Mouse (Mus musculus): ENCODE data around the gene Rhot2.

Gene Rhot2

DNA sequence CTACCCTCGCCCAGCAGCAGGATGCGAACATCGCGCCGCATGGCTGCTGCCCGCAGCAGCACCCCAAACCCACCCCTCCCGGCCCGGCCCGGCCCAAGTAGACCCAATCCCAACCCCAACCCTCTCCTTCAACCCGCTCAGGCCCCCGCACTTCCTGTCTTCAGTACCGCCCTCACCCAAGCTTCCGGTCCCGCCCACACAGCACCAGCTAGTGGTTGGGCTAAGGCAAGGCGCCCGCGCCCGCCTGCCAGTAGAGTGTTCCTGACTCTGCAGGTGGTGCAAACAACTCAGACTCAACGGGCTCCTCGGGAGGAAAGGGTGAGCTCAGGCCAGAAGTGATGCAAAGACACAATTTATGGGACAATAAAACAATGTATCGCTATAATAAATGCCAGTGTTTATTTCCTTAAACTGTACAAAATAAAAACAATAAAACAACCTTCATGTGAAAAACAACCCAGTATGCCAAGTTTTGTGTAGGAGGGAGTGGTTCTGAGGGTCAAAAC, at the start of gene Rhot2:
Gene Rhot2 (minus strand): TSS at position 456 of the 506 bp plus-strand sequence.
- DNase-seq (ENCODE audit: low spot score in 2 of 2), result peak; percentile 97 to 98

DNA sequence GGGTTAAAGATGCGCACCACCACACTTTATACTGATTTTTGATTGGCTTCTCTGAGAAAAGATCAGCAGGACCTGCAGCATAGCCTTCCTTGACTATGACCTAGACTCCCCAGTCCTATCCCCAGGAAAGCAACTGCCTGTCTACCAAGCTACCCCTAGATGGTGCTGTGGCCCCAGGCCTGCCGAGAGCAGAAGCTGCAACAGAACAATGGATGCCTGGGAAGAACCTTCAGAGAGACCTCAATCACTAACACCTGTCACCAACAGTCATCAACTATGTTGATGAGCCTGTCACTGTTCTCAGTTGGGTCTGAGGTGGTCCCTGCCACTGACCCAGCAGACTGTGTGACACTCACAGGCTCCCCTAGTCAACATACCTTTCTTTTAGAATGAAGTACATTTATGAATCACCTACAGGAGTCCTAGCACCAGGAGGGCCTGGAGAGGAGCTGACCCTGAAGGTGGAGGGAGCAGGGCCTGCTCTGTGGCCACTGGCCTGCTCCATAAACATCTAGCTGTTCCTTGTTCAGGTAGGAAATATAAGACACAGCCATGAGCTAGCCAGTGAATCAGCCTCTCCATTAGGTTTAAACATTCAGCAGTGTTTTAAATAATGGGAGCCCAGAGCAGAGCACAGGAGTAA, 49.4 kb upstream of the Rhot2 start:
- DNase-seq (ENCODE audit: low spot score in 2 of 2), result peak; percentile 73 to 80

DNA sequence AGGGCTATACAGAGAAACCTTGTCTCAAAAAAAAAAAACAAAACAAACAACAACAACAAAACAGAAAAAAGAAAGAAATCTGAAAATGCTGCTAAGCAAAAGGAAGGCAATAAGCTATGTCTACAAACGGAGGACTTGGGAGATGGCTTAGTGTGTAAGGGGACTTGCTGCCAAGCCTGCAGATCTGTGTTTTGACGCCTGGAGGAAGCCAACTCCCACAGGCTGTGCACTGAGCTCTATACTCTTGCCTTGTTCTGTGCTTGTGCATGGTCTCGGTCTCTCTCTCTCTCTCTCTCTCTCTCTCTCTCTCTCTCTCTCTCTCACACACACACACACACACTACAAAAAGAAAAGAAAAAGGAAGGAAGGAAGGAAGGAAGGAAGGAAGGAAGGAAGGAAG, 44.2 kb upstream of the Rhot2 start:
- no peak for DNase-seq (ENCODE audit: low spot score in 2 of 2)

DNA sequence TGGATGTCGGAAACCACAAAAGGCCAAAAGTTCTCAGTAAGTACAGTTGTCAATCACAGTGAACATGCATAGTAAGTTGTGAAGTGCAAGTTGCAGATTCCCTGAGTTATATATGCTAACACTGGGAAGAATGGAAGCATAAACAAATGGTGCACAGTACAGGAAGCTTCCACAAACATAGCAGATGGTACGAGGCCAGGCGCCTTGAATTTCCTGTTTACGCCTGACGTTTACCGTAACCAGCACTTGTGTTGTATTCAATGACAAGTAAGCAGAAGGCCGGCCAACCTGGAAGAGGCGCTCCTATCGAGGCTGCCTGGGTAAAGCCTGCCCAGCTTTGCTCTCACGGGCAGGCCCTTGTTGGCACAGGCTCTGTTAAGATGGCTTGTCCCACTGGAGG, 42.8 kb upstream of the Rhot2 start:
- no peak for DNase-seq (ENCODE audit: low spot score in 2 of 2)

DNA sequence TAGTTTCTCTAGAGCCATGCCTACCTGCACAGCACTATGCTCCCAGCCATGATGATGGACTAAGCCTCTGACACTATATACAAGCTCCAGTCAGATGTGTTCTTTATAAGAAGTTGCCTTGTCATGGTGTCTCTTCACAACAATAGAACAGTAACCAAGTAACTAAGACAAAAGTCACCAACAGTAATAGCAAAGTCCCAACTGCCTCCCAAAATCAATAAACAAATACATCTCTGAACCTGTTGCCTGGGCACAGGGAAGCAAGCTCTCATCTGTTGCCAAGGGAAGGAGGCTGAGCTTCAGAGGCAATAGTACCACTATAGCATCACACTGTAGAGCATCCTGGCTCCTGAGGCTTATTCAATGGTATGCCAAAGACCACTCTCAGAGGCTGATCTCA, 42.2 kb upstream of the Rhot2 start:
- DNase-seq (ENCODE audit: low spot score in 2 of 2), result no peak

DNA sequence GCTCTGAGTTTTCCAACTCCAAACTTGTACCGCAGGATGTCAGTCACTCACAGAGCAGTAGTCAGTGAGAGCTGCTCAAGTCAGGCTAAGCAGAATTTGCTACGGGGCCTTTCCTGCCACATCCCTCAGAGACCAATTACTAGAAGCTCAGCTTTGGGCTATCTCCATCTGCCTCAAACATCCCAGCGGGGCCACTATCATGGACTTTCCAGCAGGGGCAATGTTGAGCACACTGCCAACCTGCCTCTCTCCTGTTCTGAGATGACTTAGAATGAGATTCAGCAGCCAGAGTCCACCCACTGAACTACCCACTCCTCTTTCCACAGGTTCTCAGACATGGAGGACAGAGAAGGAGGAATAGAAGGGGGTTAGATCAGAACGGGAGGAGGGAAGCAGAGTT, 41.0 kb upstream of the Rhot2 start:
- no peak for DNase-seq (ENCODE audit: low spot score in 2 of 2)

DNA sequence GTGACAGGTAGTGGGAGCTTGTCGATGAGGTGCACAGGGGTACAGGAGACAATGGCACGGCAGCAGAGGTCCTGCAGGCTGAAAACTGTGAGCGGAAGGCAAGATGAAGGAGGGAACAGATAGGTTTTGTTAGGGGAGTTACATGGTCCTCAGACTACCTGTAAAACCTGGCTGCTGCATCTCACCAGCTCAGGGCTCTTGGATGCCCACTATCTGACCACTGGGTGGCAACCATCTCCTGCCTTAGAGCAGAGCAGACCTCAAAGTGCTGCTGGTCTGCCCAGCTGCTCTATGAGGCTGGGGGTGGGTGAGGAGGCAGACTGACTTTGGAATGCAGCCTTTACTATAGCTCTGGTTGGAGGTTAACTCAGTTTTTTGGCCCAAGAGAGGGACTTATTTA, 39.2 kb upstream of the Rhot2 start:
- no peak for DNase-seq (ENCODE audit: low spot score in 2 of 2)

DNA sequence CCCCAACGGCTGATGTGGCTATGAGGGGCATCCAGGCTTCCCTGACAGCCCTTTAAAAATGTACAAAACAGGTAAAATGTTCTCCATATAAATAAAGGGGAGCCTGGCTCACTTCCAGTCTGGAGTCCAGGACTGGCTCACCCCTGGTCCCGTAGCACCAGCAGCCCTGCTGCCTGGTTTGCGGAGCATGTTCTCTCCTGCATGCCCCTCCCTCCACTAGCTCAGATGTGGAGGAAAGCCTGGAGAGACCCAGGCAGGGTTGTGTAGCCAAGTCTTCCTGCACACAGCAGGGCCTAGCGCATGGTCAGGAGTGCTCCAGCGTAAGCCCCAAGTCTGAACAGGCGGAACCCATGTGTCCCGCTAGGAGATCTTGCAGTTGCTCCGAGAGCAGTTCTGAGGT, 38.6 kb upstream of the Rhot2 start:
- no peak for DNase-seq (ENCODE audit: low spot score in 2 of 2)

DNA sequence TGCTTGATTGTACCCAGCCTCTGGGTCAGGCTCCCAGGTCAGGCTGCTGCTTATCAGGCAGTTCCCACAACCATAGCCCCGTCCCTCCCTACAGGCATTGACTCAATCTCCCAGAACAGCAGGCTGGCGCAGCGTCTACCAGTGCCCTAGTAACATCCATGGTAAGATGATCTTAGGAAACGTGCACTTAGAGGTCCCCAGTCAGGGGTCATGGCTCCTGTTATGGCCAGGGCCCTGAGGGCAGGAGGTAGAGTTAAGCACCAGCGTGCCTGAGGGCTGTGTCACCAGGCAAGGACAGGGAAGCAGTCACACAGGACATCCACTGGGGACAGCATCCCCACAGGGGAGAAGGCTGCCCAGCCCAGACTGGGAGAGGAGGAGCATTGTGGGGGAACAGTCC, 37.7 kb upstream of the Rhot2 start:
- DNase-seq (ENCODE audit: low spot score in 2 of 2), result no peak

DNA sequence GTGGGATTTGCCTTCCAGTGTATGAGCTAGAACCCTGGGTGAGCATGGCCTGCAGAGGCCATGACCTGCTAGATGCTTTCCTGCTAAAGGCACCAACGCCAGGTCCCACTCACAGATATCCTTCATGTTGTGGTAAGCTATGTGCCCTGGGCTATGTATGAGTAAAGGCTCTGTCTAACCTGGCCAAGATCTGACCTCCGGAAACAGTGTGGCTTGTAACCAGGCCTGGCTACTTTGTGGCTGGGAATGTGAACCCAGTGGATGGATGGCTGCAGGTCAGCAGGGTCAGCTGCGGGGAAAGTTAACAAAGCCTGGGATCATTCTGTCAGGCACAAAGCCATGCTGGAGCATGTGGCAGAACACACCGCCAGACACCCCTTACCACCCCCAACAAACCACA, 37.0 kb upstream of the Rhot2 start:
- no peak for DNase-seq (ENCODE audit: low spot score in 2 of 2)

DNA sequence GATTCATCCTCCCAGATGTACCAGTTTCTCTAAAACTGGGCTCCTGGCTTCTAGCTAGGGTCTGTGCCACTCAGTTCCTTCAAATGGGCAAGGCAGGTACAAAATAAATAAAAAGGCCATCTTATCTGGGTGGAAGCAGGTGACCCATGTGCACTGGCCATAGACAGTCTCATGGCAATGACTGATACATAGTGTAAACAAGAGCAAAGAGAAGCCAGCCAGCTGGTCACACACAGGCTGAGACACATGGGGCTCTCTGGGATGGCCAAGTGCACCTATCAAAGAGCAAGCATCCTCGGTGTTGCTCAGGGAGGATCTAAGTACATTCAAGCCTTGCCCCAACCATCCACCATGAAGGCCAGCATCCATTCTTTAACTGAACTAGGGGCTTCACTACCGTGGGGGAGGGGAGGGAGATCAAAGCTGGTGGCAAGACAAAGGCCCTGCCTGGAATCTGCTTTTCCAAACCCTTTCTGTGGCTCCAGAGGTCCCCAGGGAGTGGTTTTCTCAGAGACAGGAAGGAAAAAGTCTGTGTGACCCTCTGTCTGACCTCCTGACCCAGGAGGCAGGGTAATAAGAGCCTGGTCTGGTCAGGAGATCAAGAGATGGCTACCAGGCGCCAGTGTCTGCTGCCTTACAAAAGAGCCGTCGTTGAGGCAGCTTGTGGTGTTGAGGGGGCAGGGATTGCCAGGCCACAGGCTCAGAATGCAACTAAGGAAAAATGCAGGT, 36.4 kb upstream of the Rhot2 start:
- no peak for DNase-seq (ENCODE audit: low spot score in 2 of 2)

DNA sequence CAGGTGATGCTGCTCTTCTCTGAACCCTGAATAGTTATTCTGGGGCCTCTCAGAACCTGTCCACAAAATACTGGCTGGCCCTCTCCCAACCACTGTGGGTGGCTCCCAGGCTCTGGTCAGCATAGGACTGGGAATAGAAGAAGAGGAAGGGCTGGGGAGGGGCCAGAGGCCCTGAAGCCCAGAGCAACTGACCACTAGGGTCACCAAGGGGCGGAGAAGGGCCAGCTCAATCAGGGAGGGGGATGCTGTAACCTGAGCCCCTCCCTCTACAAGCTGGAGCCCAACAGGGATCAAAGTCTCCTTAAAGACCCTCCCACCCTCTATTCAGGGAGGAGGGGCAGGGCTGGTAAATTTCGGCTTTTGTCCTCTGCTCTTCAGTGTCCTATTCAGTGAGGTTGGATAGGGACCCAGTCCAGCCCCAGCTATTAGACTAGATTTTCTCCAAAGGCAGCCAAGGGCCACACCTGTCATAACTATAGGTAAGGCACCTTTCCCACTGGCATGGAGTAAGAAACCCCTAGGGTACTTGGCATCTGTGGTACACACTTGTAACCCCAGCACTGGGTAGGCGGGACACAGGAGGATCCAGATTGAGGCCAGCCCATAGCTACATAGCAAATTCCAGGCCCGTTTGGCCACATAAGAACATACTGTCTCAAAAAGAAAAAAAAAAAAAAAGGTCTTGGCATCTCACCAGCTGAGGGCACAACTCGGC, 35.7 kb upstream of the Rhot2 start, which contains the start of gene Wfikkn1:
Gene Wfikkn1 (minus strand): TSS at position 663 of the 715 bp plus-strand sequence.
- no peak for DNase-seq (ENCODE audit: low spot score in 2 of 2)

DNA sequence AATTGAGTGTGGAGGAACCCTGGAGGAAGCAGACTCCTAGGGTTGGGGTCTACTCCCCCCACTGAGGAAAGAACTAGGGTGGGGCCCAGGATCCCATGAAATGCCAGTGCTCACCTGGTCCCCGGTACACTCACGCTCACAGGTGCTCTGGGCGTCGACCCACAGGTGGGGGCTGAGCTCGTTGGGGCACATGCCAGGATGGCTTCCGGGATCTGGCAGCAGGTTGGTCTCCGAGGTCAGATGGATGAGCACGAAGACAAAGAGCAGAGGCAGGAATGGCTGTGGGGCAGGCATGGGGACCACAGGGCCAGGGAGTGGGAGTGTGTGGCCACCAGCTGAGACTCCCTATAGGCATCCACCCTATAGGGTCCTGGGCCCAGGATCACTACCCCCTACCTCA, 35.1 kb upstream of the Rhot2 start:
- no peak for DNase-seq (ENCODE audit: low spot score in 2 of 2)

DNA sequence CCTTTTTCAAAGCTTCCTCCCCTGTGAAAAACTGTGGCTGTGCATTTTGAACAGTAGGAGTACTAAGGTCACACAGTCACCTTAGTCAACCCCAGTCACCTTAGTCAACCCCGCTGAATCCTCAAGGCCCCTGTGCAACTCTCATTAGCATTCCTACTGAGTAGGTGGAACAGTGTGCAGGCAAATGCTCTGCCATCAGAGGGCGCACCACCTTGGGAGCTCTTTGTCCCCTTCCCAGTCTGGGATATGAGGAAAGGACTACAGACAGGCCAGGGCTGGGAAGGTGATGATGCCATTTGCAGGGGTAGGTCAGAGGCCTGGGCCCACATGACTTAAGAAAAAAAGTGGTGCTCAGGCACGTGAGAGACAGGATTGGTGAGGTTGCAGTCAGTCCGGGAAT, 34.6 kb upstream of the Rhot2 start:
- DNase-seq (ENCODE audit: low spot score in 2 of 2), result peak; percentile 63 to 73

DNA sequence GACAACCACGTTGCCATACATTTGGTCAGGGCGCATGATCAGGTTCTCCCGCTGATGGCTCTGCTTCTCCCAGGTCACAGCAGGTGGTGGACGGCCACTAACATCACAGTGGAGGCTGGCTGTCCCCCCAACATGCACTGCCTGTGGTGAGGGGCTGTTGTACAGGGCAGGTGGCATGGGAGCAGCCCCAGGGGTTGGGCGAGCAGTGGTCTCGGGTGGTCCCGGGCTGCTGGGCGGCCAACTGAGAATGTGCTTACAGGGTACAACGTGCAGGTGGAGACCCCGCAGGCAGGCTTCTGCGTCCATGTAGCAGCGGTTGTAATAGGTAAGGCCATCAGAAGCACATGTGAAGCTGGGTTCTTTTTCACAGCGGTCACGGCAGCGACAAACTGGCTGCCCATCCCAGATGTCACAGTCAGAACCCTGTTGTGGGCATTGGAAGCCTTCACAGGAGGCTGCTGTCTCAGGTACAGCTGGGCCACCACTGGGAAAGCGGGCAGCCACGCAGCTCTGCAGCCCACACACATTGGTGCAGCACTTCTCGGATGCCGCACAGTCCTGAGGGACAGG, 34.0 kb upstream of the Rhot2 start:
- DNase-seq (ENCODE audit: low spot score in 2 of 2), result no peak

DNA sequence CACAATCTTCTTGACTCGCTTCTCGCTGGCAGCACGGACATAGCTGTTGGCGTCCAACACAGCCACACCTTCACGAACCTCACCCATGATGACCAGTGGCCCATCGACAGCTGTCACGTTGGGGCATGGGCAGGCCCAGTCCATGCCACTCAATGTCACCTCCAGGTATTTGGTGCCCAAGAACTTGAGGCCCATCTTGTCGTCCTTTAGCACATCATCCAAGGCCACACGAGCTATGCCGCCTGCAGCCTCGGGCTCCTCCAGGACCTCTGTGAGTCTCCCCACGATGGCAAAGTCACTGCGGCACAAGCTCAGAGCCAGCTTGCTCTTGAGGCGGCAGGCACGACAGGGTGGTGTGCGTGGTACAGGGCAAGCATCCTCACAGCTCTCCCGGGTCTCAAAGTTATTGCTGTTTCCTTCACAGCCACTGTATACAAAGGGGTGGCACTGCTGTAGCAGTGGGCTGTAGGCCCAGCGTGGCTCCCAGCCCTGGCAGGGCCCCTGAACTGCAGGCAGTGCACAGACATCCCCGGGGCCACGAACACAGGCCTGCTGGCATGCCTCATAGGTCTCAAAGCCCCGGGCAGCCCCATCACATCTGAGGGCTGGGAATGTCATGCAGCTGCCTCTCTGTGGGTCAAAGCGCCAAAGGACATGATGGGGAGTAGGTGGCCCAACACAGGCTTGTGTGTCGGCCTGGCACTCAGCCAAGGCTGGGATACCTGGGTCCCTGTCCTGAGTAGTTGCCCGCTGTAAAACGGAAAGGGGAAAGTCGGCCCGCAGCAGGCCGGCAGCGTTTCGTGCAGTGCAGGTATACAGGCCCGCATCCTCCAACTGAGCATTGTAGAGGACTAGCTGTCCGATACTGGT, 33.3 kb upstream of the Rhot2 start:
- peak in 1 of 2 experiments; percentile 64 for DNase-seq (ENCODE audit: low spot score in 2 of 2)

DNA sequence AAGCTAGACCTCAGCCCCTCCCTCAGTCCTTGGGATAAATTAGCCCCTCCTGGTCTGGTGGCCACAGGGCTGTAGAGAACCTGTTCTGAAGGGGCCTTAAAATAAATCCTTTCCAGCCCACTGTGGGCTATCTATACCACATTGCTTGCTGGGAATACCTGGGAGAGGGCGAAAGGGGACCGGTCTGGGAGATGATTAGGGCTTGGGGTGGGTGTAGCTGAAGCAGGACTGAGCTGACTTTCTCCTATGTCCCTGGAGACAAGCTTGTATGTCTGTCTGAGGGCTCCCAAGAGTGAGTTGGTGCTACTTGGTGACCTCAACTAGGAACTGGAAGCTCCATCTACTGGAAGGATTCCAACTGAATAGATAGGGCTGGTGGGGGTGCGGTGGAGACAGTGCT, 32.4 kb upstream of the Rhot2 start:
- no peak for DNase-seq (ENCODE audit: low spot score in 2 of 2)

DNA sequence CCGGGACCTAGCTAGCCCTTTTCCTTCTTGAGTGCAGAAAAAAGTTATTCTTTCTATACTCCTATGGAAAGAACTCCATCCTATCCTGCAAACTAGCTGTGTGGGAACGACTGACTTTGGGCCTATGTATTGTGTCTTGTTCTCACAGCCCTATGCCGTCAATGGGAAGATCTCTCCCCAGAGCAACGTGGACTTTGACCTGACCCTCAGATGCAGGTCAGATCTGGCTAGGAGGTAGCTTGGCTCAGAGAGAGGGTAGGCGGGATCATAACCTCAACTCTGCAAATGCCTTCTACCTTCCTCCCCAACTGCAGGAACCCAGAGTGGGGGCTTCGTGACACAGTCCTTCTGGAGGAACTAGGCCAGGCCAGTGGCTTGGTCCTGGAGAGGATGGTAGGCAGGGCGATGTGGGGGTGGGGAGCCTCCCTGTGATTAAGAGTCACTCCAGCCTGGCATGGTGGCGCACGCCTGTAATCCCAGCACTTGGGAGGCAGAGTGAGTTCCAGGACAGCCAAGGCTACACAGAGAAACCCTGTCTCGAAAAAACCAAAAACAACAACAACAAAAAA, 31.8 kb upstream of the Rhot2 start:
- no peak for DNase-seq (ENCODE audit: low spot score in 2 of 2)

DNA sequence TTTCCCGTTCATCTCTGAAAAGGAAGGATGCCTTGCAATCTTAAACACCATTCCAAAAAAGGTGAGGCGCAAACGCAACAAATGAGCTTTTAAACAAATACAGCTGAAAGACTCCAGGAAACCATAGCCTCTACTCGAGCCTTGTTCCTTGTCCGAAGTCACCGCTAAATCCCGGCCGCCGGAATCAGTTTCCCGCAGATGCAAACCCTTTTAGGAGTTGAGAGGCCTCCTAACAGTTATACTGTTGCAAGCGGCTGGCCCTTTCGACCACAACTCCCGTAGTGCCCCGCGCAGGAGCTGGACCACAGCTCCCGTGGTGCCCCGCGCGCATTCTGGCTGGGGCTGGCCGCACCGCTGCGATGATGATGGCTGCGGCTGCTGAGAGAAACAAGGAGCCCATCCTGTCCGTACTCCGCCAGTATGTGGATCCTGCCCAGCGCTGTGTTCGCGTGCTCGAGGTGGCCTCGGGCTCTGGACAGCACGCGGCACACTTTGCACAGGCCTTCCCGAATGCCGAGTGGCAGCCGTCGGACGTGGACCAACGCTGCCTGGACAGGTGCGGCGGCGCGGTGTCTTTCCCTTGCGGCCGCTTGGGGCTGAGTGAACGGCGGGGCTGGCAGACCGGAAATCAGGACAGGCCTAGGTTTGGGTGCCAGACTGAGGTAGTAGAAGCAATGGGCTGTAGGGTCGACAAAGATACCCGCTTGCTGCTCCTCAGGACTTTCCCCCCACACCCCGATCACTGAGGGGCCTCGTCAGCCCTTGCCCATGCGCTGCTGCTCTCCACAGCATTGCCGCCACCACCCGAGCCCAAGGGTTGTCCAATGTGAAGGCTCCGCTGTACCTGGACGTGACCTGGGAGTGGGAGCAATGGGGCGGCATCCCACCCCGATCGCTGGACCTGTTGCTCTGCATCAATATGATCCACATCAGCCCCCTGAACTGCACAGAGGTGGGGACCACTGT, 30.8 kb upstream of the Rhot2 start:
- peak; percentile 94 for DNase-seq (ENCODE audit: low spot score in 2 of 2)

DNA sequence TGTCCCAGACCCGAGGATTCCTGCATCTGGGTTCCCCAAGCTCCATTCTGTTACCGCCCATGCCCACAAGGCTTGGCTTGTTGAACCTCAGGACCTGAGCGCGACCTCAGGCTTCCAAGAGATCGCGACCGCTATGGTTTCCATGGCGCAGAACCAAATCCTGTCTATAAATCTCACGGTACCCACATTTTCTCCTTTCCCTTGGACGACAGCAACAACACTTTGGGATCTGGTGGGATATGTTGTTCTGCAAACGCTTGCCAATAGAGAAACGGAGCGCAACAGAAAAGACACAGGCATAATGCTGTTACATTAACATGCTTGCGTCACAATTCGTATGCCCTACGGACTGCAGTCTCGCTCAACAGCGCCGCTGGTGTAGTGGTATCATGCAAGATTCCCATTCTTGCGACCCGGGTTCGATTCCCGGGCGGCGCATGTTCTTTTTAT, 30.1 kb upstream of the Rhot2 start, which contains the start of gene Mettl26:
Gene Mettl26 (plus strand): TSS at position 354 of the 450 bp plus-strand sequence.
- peak; percentile 95 to 96 for DNase-seq (ENCODE audit: low spot score in 2 of 2)

Measured in right cerebral cortex, postnatal 10 days (tissue).